Mouse (Mus musculus): ENCODE measurements at regions not wholly inside any gene's neighbourhood (a gene's known extent, or its start where the extent isn't known, plus 50 kb on each side); places are given as distances from the start of the nearest gene placed in this dataset.
A peak's percentile ranks its signal among the peaks of the same experiment; 100 is the strongest.

DNA sequence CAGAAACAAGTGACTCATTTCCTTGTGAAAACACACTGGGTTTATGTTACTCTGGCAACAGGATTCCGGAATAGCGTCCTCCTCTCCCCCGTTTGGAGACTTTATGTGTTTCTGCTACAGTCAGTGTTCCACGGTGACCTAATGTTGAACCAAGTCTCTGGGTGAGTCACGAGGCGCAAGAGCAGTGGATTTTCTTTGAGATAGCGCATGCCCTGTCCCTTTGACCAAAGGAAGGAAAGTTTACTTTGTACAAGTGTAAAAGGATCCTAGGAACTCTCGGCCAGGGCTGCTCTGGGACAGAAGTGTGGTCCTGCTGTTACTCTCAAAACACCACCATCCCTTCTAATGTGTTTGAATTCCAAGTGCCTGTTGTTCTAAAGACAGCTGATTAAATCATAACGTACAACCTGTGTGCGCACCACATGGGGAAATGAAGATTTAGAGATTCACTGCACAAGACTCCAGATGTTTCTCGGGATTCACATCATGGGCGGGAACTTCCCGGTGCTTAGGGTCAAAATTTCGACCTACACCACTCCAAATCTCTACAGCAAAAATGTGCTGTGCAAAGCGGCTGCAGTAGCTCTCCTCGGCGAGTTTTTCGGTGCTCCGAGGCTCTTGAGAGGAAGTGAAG lies 176.1 kb upstream of the Rbms1 start:
- TF ChIP-seq POLR2AphosphoS2 (IDR thresholded peaks at IDR 0.05; ENCODE audit: insufficient read length, low read depth) (no peak), POLR2A (IDR thresholded peaks at IDR 0.05; ENCODE audit: insufficient read length, low read depth) (no peak), TCF12 (IDR thresholded peaks at IDR 0.05; ENCODE audit: insufficient read depth, poor library complexity, severe bottlenecking) (no peak), SRF (IDR thresholded peaks at IDR 0.05; ENCODE audit: control insufficient read depth, insufficient read length, low read depth) (no peak), CEBPB (IDR thresholded peaks at IDR 0.05; ENCODE audit: insufficient read depth, poor library complexity, severe bottlenecking) (no peak), USF1 (IDR thresholded peaks at IDR 0.05; ENCODE audit: low read depth) (peak; percentile 76), E2F4 (IDR thresholded peaks at IDR 0.05; ENCODE audit: insufficient read depth) (no peak), MAX (IDR thresholded peaks at IDR 0.05; ENCODE audit: low read depth) (no peak), TCF3 (IDR thresholded peaks at IDR 0.05; ENCODE audit: insufficient read length, low read depth) (no peak), REST (IDR thresholded peaks at IDR 0.05; ENCODE audit: insufficient read depth, insufficient read length) (no peak)
